In genomic region chr6:39226610-39226955, GRCm38 (mm10) we compare ENCODE assay signal across 11 mouse cellular contexts. TPM values are rescaled to one million over a fixed set of nuclear protein-coding genes. Genes with fewer than 3 reads are reported as not detected.
DNase-seq lines count a peak whose midpoint lies in the region; ATAC-seq and TF ChIP-seq lines count a peak whose summit lies in the region.
"Had no signal": no experiment of that assay in that cellular context is flagged by ENCODE, and none has a peak within 500 bp of the region (broad histone marks: within the 10 kb centered on the region; RNA-seq: fewer than 3 reads in every experiment).

No protein-coding gene starts in this region.

- WGBS in hindbrain, embryonic 11.5 days = 33% methylated on average over 9 of the region's 9 CpGs
- WGBS in hindbrain, embryonic 14.5 days = 23% methylated on average over 9 of the region's 9 CpGs
- WGBS in intestine, postnatal 0 days = 66% methylated on average over 9 of the region's 9 CpGs
- 60% methylated on average over 9 of the region's 9 CpGs for WGBS in lung, adult 2 months

- no peaks in the 10 kb centered on the region for H3K36me3 ChIP-seq in hindbrain, embryonic 11.5 days (ENCODE audit: control insufficient read depth, insufficient read depth, low read length)
- no peaks in the 10 kb centered on the region for H3K36me3 ChIP-seq in hindbrain, embryonic 14.5 days (replicated peaks; ENCODE audit: control insufficient read depth, insufficient read depth)
- H3K36me3 ChIP-seq in ES-E14 (ENCODE audit: control insufficient read depth, insufficient read depth, low read length, poor library complexity, severe bottlenecking) = no peaks in the 10 kb centered on the region
- H3K36me3 ChIP-seq in intestine, postnatal 0 days (ENCODE audit: control insufficient read depth, insufficient read depth) = no peaks in the 10 kb centered on the region

- peak overlapping the region; percentile 69 for H3K27ac ChIP-seq in hindbrain, embryonic 11.5 days (ENCODE audit: low read depth, low read length)
- H3K27ac ChIP-seq in hindbrain, embryonic 14.5 days = no peak overlapping the region
- peak overlapping the region; percentile 77; the same call in 1 of the 2 replicates for H3K27ac ChIP-seq in ES-E14 (ENCODE audit: insufficient read depth, low read depth, low read length, poor library complexity, severe bottlenecking)
- 0 out of 2 replicates have a peak overlapping the region, but pooled peaks have one; percentile 41 for H3K27ac ChIP-seq in intestine, postnatal 0 days (ENCODE audit: low read depth, low read length)

- in situ Hi-C loops in ES-E14 (cut with MboI; ENCODE audit: low sequenced_read_pairs in 2 of 2, unreplicated experiment in 2 of 2) = no loop called here

- H3K4me3 ChIP-seq in hindbrain, embryonic 11.5 days (ENCODE audit: low read depth, low read length) = no peak overlapping the region
- no peak overlapping the region for H3K4me3 ChIP-seq in hindbrain, embryonic 14.5 days (replicated peaks; ENCODE audit: low read length)
- H3K4me3 ChIP-seq in ES-E14 (ENCODE audit: insufficient read depth in 1 of 2, low read depth in 1 of 2, low read length in 2 of 2, poor library complexity in 1 of 2, severe bottlenecking in 1 of 2) = peak overlapping the region; percentile 29 to 47
- no peak overlapping the region for H3K4me3 ChIP-seq in intestine, postnatal 0 days (ENCODE audit: low read depth, low read length)
- H3K4me3 ChIP-seq in lung, adult 2 months (replicated peaks; ENCODE audit: extremely low read depth, low read depth, low read length) = no peak overlapping the region

- DNase-seq in hindbrain, embryonic 11.5 days (ENCODE audit: low spot score) = peak; percentile 39
- DNase-seq in hindbrain, embryonic 14.5 days (ENCODE audit: low spot score) = no peak
- peak; percentile 17 for DNase-seq in ES-E14 (ENCODE audit: low read depth, low spot score)
- no peak for DNase-seq in thymus, postnatal 0 days (ENCODE audit: low spot score)
- DNase-seq in lung, adult 2 months = no peak
- DNase-seq: cerebellum, adult 9-10 months; gastrocnemius, postnatal 25 days; thymus, adult 18-20 months had no signal

- no peak for ATAC-seq in hindbrain, embryonic 11.5 days (ENCODE audit: low FRiP score)
- no peak for ATAC-seq in hindbrain, embryonic 14.5 days (ENCODE audit: low FRiP score)
- ATAC-seq in common myeloid progenitor, adult 5-6 weeks (replicated peaks; ENCODE audit: low read depth, poor library complexity, severe bottlenecking) = peak; percentile 46
- ATAC-seq in intestine, postnatal 0 days = no peak
- ATAC-seq in CD4-positive, CD25-positive, alpha-beta regulatory T cell, adult 4 months = no peak

- peaks cover 5% of the 10 kb centered on the region; the same call in 1 of the 2 replicates for H3K4me1 ChIP-seq in hindbrain, embryonic 11.5 days (replicated peaks; ENCODE audit: control insufficient read depth, insufficient read depth, low read length)
- 0 out of 2 replicates have a peak, but pooled peaks cover 3% of the 10 kb centered on the region for H3K4me1 ChIP-seq in hindbrain, embryonic 14.5 days (replicated peaks; ENCODE audit: control insufficient read depth, insufficient read depth, low read length)
- peaks cover 5 to 10% of the 10 kb centered on the region in 2 experiments; a peak in 1 of 4 replicates for H3K4me1 ChIP-seq in ES-E14 (ENCODE audit: control insufficient read depth in 2 of 2, insufficient read depth in 2 of 2, low read length in 2 of 2, poor library complexity in 1 of 2)
- H3K4me1 ChIP-seq in intestine, postnatal 0 days (replicated peaks; ENCODE audit: control insufficient read depth, insufficient read depth, low read length) = no peaks in the 10 kb centered on the region; the same call in 1 of the 2 replicates
- H3K4me1 ChIP-seq in lung, adult 2 months (ENCODE audit: control insufficient read depth, insufficient read depth, low read length) = no peaks in the 10 kb centered on the region

- no peak for TF ChIP-seq CTCF in intestine, postnatal 0 days (IDR thresholded peaks at IDR 0.05; ENCODE audit: low read depth)
- no peak for TF ChIP-seq CTCF in lung, adult 2 months (IDR thresholded peaks at IDR 0.05; ENCODE audit: insufficient read depth, low read length)

- no peak for TF ChIP-seq POLR2A in lung, adult 2 months (IDR thresholded peaks at IDR 0.05; ENCODE audit: borderline replicate concordance, extremely low read depth, low read depth, low read length)

- no peaks in the 10 kb centered on the region for H3K9me3 ChIP-seq in hindbrain, embryonic 11.5 days (ENCODE audit: control insufficient read depth, low read length)
- no peaks in the 10 kb centered on the region for H3K9me3 ChIP-seq in hindbrain, embryonic 14.5 days (ENCODE audit: control insufficient read depth, low read length)
- no peaks in the 10 kb centered on the region for H3K9me3 ChIP-seq in ES-E14 (ENCODE audit: control insufficient read depth, insufficient read depth, low read depth, low read length)
- H3K9me3 ChIP-seq in intestine, postnatal 0 days (ENCODE audit: control insufficient read depth) = no peaks in the 10 kb centered on the region

- H3K27me3 ChIP-seq in hindbrain, embryonic 11.5 days (ENCODE audit: control insufficient read depth, insufficient read depth, low read length) = no peaks in the 10 kb centered on the region
- no peaks in the 10 kb centered on the region; the same call in 1 of the 2 replicates for H3K27me3 ChIP-seq in hindbrain, embryonic 14.5 days (ENCODE audit: control insufficient read depth, insufficient read depth, low read length)
- H3K27me3 ChIP-seq in intestine, postnatal 0 days (replicated peaks; ENCODE audit: control insufficient read depth, insufficient read depth, low read length) = no peaks in the 10 kb centered on the region

- no peak overlapping the region for H3K4me2 ChIP-seq in hindbrain, embryonic 11.5 days (replicated peaks; ENCODE audit: low read depth, low read length)
- H3K4me2 ChIP-seq in hindbrain, embryonic 14.5 days (replicated peaks) = no peak overlapping the region
- H3K4me2 ChIP-seq in intestine, postnatal 0 days (replicated peaks; ENCODE audit: low read depth) = no peak overlapping the region

- peak overlapping the region; percentile 57; the same call in 1 of the 2 replicates for H3K9ac ChIP-seq in hindbrain, embryonic 11.5 days (ENCODE audit: low read depth, low read length)
- H3K9ac ChIP-seq in hindbrain, embryonic 14.5 days = no peak overlapping the region
- peak overlapping the region; percentile 68 for H3K9ac ChIP-seq in ES-E14 (ENCODE audit: insufficient read depth, low read depth, low read length, poor library complexity, severe bottlenecking)
- H3K9ac ChIP-seq in intestine, postnatal 0 days (ENCODE audit: low read depth, low read length) = no peak overlapping the region

TF ChIP-seq in ES-E14, 5 proteins besides CTCF, POLR2A, EP300 and RAD21:
- no peak for TF ChIP-seq ZNF384 (IDR thresholded peaks at IDR 0.05; ENCODE audit: low read depth, low read length)
- TF ChIP-seq ZC3H11A (IDR thresholded peaks at IDR 0.05; ENCODE audit: borderline replicate concordance, low read depth, low read length) = no peak
- no peak for TF ChIP-seq HCFC1 (IDR thresholded peaks at IDR 0.05; ENCODE audit: borderline replicate concordance, insufficient read depth, low read length)
- TF ChIP-seq CHD2 (IDR thresholded peaks at IDR 0.05; ENCODE audit: low read depth, low read length) = no peak
- TF ChIP-seq MAFK (IDR thresholded peaks at IDR 0.05; ENCODE audit: insufficient read depth, low read depth, low read length) = no peak

RNA-seq across cellular contexts. Expression of gene Kdm7a, which starts 20.0 kb away (rescaled TPM):
- 19.9 and 20.1 TPM in 2 replicates for polyA plus RNA-seq in hindbrain, embryonic 11.5 days (2014; fragmentation: Nextera tagmentation; extraction: Ambion mirVana)
- polyA plus RNA-seq in hindbrain, embryonic 14.5 days (2014; fragmentation: Nextera tagmentation; extraction: Ambion mirVana) = 5.5 TPM in 2 replicates
- total RNA-seq in ES-E14 (2012; rRNA removed) = 7.4 and 11.9 TPM in 2 replicates
- total RNA-seq in common myeloid progenitor, adult 5-6 weeks (2017) = 13.6 and 19.3 TPM in 2 replicates
- 2.3 and 2.9 TPM in 2 replicates for polyA plus RNA-seq in intestine, postnatal 0 days (2015; fragmentation: Nextera tagmentation; extraction: Ambion mirVana)
- polyA plus RNA-seq in CD4-positive, CD25-positive, alpha-beta regulatory T cell, adult 4 months (2017; shearing (Covaris generic)) = 10 to 100 TPM; 10.2 to 13.6 TPM
- polyA plus RNA-seq in thymus, postnatal 0 days (2015; fragmentation: Nextera tagmentation; extraction: Ambion mirVana) = 4.1 and 5.8 TPM in 2 replicates
- polyA plus RNA-seq in lung, adult 2 months (2012; rRNA removed) = 2.7 and 4.0 TPM in 2 replicates

Comparison
In these comparisons a context has a peak if more than half of its experiments do, and no peak if none do; other contexts are left out.
1. DNase-seq: peak in hindbrain, embryonic 11.5 days (single experiment) and ES-E14 (single experiment); none in hindbrain, embryonic 14.5 days (single experiment), thymus, postnatal 0 days (single experiment) and lung, adult 2 months (single experiment).
2. H3K9ac ChIP-seq: peak in hindbrain, embryonic 11.5 days (single experiment) and ES-E14 (single experiment); none in hindbrain, embryonic 14.5 days (single experiment) and intestine, postnatal 0 days (single experiment).
3. H3K4me3 ChIP-seq: peak in ES-E14 (2 of 2); none in hindbrain, embryonic 11.5 days (single experiment), hindbrain, embryonic 14.5 days (single experiment), intestine, postnatal 0 days (single experiment) and lung, adult 2 months (single experiment).